Mouse (Mus musculus) adrenal gland, adult 18-20 months (tissue): ENCODE measurements around the gene Ccdc102a. TPM values are rescaled to one million over a fixed set of nuclear protein-coding genes. Genes with fewer than 3 reads are reported as not detected.
A peak's percentile ranks its signal among the peaks of the same experiment; 100 is the strongest.

ENCODE experiments used
- DNase-seq, 2 experiments: peaks; one replicate each; pipeline ENCODE4 v3.0.0; 2021 to 2022; ENCODE audit warnings: low spot score in 2 of 2
- long read RNA-seq, 2 experiments: library from polyadenylated mRNA; stranded (forward); transcript quantifications; one replicate each; pipeline ENCODE4 v2.0.0; 2021
- total RNA-seq, 2 experiments: library from RNA; stranded (reverse); gene quantifications; 1 replicate in 1 of 2; 2 replicates in 1 of 2; pipeline ENCODE4 v1.2.3; 2021

Ccdc102a gene
- 1 to 10 TPM; 5.2 to 5.5 TPM for total RNA-seq
- long read RNA-seq, experiment 1, transcript Ccdc102a-201 (9 exons, 2,304 nt), result major isoform, 6 of 8 reads
- long read RNA-seq, experiment 1, partial matches to known transcripts, result 1 of 8 reads
- long read RNA-seq, experiment 1, other reads (novel, unspliced or antisense), result 1 of 8 reads
- long read RNA-seq, experiment 2, transcript Ccdc102a-201 (9 exons, 2,304 nt), result major isoform, 23 of 25 reads
- long read RNA-seq, experiment 2, partial matches to known transcripts, result 1 of 25 reads
- long read RNA-seq, experiment 2, other reads (novel, unspliced or antisense), result 1 of 25 reads

- DNase-seq, result peak; percentile 61 to 64
These were observed at the start of gene Ccdc102a for GRCm38 (mm10) chr8:94917851-94918495. Ccdc102a (minus strand) TSS chr8:94918098.

- peak; percentile 64 to 80 for DNase-seq
These were observed 49.7 kb upstream of the Ccdc102a start for GRCm38 (mm10) chr8:94967554-94967953.

- DNase-seq, result no peak
These were observed 49.2 kb upstream of the Ccdc102a start for GRCm38 (mm10) chr8:94967071-94967470.

GRCm38 (mm10) chr8:94966578-94966977 is 48.7 kb upstream of the Ccdc102a start:
- no peak for DNase-seq

- DNase-seq, result no peak
These were observed 46.9 kb upstream of the Ccdc102a start for GRCm38 (mm10) chr8:94964828-94965227.

- no peak for DNase-seq
These were observed 44.3 kb upstream of the Ccdc102a start for GRCm38 (mm10) chr8:94962201-94962600.

GRCm38 (mm10) chr8:94956078-94956574 is 38.2 kb upstream of the Ccdc102a start:
- no peak for DNase-seq

GRCm38 (mm10) chr8:94954921-94955758 is 37.2 kb upstream of the Ccdc102a start:
- DNase-seq, result no peak

- DNase-seq, result no peak
These were observed 36.5 kb upstream of the Ccdc102a start for GRCm38 (mm10) chr8:94954368-94954737.

- DNase-seq, result no peak
These were observed 35.9 kb upstream of the Ccdc102a start for GRCm38 (mm10) chr8:94953624-94954367.

GRCm38 (mm10) chr8:94952086-94952485 is 34.2 kb upstream of the Ccdc102a start:
- DNase-seq, result no peak

GRCm38 (mm10) chr8:94950458-94950857 is 32.6 kb upstream of the Ccdc102a start:
- DNase-seq, result no peak

GRCm38 (mm10) chr8:94950046-94950445 is 32.1 kb upstream of the Ccdc102a start:
- DNase-seq, result peak; percentile 68

- no peak for DNase-seq
These were observed 31.1 kb upstream of the Ccdc102a start for GRCm38 (mm10) chr8:94949010-94949409.

GRCm38 (mm10) chr8:94948421-94948820 is 30.5 kb upstream of the Ccdc102a start:
- DNase-seq, result no peak

GRCm38 (mm10) chr8:94945185-94945584 is 27.3 kb upstream of the Ccdc102a start:
- DNase-seq, result no peak

GRCm38 (mm10) chr8:94942566-94942965 is 24.7 kb upstream of the Ccdc102a start:
- peak; percentile 64 to 72 for DNase-seq

GRCm38 (mm10) chr8:94935172-94935571 is 17.3 kb upstream of the Ccdc102a start:
- no peak for DNase-seq

- DNase-seq, result no peak
These were observed 16.0 kb upstream of the Ccdc102a start for GRCm38 (mm10) chr8:94933918-94934317.

- no peak for DNase-seq
These were observed 10.3 kb upstream of the Ccdc102a start for GRCm38 (mm10) chr8:94928227-94928626.

- no peak for DNase-seq
These were observed 5.5 kb upstream of the Ccdc102a start, which contains the start of gene Adgrg5 for GRCm38 (mm10) chr8:94923405-94923804. Adgrg5 (plus strand) TSS chr8:94923694.
